ENCODE assay signal across 8 mouse cellular contexts in the genomic region with DNA sequence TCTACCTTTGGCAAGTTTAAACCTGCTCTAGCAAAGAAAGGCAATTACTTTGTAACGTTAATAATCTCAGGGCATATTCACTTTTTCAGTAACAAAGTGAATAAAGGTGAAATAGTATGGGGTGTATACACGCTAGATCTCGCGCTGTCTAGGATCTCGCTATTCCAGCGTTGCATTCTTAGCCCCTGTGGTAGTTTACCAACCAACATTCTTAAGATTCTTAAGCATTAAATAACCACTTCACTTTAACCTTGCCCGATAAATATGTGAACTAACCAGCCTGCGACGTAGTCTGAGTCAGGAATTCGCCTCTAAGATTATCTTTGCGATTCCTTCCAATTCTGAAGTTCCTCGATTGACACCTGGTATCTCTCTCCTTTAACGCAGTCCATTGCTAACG. TPM values are rescaled to one million over a fixed set of nuclear protein-coding genes. Genes with fewer than 3 reads are reported as not detected.
DNase-seq lines count a peak whose midpoint lies in the region; ATAC-seq and TF ChIP-seq lines count a peak whose summit lies in the region.

No protein-coding gene starts in this region.

- no peak for ATAC-seq in erythroblast, adult 5-6 weeks (replicated peaks; ENCODE audit: low FRiP score, poor library complexity, severe bottlenecking)
- ATAC-seq in forebrain, embryonic 12.5 days (ENCODE audit: low FRiP score) = no peak
- ATAC-seq in liver, embryonic 15.5 days (ENCODE audit: insufficient read depth) = no peak

- peaks cover 60% of the 10 kb centered on the region for H3K79me2 ChIP-seq in C2C12 (ENCODE audit: control insufficient read depth, insufficient read depth)

- DNase-seq in adrenal gland, adult (ENCODE audit: inconsistent age in 2 of 2, low spot score in 1 of 2) = no peak
- DNase-seq in cerebellum, adult 11 months = no peak
- no peak for DNase-seq in retina, postnatal 1 day

- peak overlapping the region; percentile 93 for H3K4me2 ChIP-seq in forebrain, embryonic 12.5 days
- H3K4me2 ChIP-seq in liver, embryonic 15.5 days = peak overlapping the region; percentile 99

- H3K4me1 ChIP-seq in erythroblast, embryonic 14.5 days (ENCODE audit: control insufficient read depth) = peaks cover 40% of the 10 kb centered on the region
- H3K4me1 ChIP-seq in forebrain, embryonic 12.5 days = peaks cover 39% of the 10 kb centered on the region
- H3K4me1 ChIP-seq in liver, embryonic 15.5 days (replicated peaks) = peaks cover 31% of the 10 kb centered on the region

- H3K27ac ChIP-seq in forebrain, embryonic 12.5 days = no peak overlapping the region
- no peak overlapping the region for H3K27ac ChIP-seq in liver, embryonic 15.5 days (replicated peaks)

- peak overlapping the region; percentile 90 for H3K4me3 ChIP-seq in erythroblast, embryonic 14.5 days (replicated peaks)
- peak overlapping the region; percentile 76 for H3K4me3 ChIP-seq in C2C12 (ENCODE audit: insufficient read depth, poor library complexity, severe bottlenecking)
- peak overlapping the region; percentile 86 for H3K4me3 ChIP-seq in forebrain, embryonic 12.5 days (replicated peaks)
- H3K4me3 ChIP-seq in liver, embryonic 15.5 days (replicated peaks) = peak overlapping the region; percentile 83

- peak overlapping the region; percentile 92 for H3ac ChIP-seq in C2C12 (ENCODE audit: control insufficient read depth, insufficient read length, low read depth)

- peaks cover 52% of the 10 kb centered on the region for H3K79me3 ChIP-seq in C2C12 (ENCODE audit: low read depth)

- TF ChIP-seq CTCF in C2C12 (IDR thresholded peaks at IDR 0.05; ENCODE audit: control insufficient read depth, insufficient read depth, insufficient read length) = no peak

- peaks cover 5% of the 10 kb centered on the region; the same call in 1 of the 2 replicates for H3K27me3 ChIP-seq in erythroblast, embryonic 14.5 days (ENCODE audit: control insufficient read depth)
- no peaks in the 10 kb centered on the region for H3K27me3 ChIP-seq in C2C12 (ENCODE audit: control insufficient read depth, insufficient read depth, insufficient read length)
- peaks cover 3% of the 10 kb centered on the region; the same call in 1 of the 2 replicates for H3K27me3 ChIP-seq in forebrain, embryonic 12.5 days
- H3K27me3 ChIP-seq in liver, embryonic 15.5 days = no peaks in the 10 kb centered on the region

- peaks cover 6% of the 10 kb centered on the region for H3K36me3 ChIP-seq in erythroblast, embryonic 14.5 days (ENCODE audit: control insufficient read depth)
- H3K36me3 ChIP-seq in C2C12 (ENCODE audit: control insufficient read depth, insufficient read depth) = no peaks in the 10 kb centered on the region
- no peaks in the 10 kb centered on the region for H3K36me3 ChIP-seq in forebrain, embryonic 12.5 days (replicated peaks)
- no peaks in the 10 kb centered on the region for H3K36me3 ChIP-seq in liver, embryonic 15.5 days (replicated peaks)

- H3K9me3 ChIP-seq in erythroblast, embryonic 14.5 days (ENCODE audit: control insufficient read depth, low read length) = no peaks in the 10 kb centered on the region
- no peaks in the 10 kb centered on the region for H3K9me3 ChIP-seq in forebrain, embryonic 12.5 days
- H3K9me3 ChIP-seq in liver, embryonic 15.5 days (replicated peaks) = no peaks in the 10 kb centered on the region

- peak overlapping the region; percentile 90 for H3K9ac ChIP-seq in forebrain, embryonic 12.5 days
- peak overlapping the region; percentile 75 for H3K9ac ChIP-seq in liver, embryonic 15.5 days

- WGBS in forebrain, embryonic 12.5 days = 2% methylated on average over 14 of the region's 14 CpGs
- WGBS in liver, embryonic 15.5 days (ENCODE audit: insufficient replicate concordance) = 2% methylated on average over 14 of the region's 14 CpGs

TF ChIP-seq in C2C12, 6 proteins besides CTCF, POLR2A, EP300 and RAD21:
- no peak for TF ChIP-seq FOSL1 (IDR thresholded peaks at IDR 0.05; ENCODE audit: insufficient read depth, low read length, poor library complexity, severe bottlenecking)

RNA-seq across cellular contexts. Expression of a gene that starts 1.1 kb away (rescaled TPM):
- 0.01 and 0.03 TPM in 2 replicates for polyA plus RNA-seq in erythroblast, embryonic 14.5 days (2012)
- total RNA-seq in erythroblast, adult 5-6 weeks (2015; ENCODE audit: low replicate concordance) = 1.2 and 2.5 TPM in 2 replicates
- 1.8 and 2.0 TPM in 2 replicates for total RNA-seq in erythroblast, adult 5-6 weeks (2017; ENCODE audit: low replicate concordance)
- polyA plus RNA-seq in C2C12 (2012; fragmentation: generic; extraction: Trizol) = 5.7 TPM
- polyA plus RNA-seq in forebrain, embryonic 12.5 days (2016; fragmentation: Nextera tagmentation; extraction: Ambion mirVana) = 12.7 and 12.8 TPM in 2 replicates
- polyA plus RNA-seq in liver, embryonic 15.5 days (2015; fragmentation: Nextera tagmentation; extraction: Ambion mirVana) = 2.8 and 3.1 TPM in 2 replicates

RNA-seq across cellular contexts. Expression of a gene that starts 44.0 kb away (rescaled TPM):
- polyA plus RNA-seq in erythroblast, embryonic 14.5 days (2012) = 0.01 TPM in 1 of 2 replicates, not detected in the other
- not detected in 2 replicates for total RNA-seq in erythroblast, adult 5-6 weeks (2015; ENCODE audit: low replicate concordance)
- total RNA-seq in erythroblast, adult 5-6 weeks (2017; ENCODE audit: low replicate concordance) = not detected in 2 replicates
- under 0.01 TPM for polyA plus RNA-seq in C2C12 (2012; fragmentation: generic; extraction: Trizol)
- 9.7 and 10.2 TPM in 2 replicates for polyA plus RNA-seq in forebrain, embryonic 12.5 days (2016; fragmentation: Nextera tagmentation; extraction: Ambion mirVana)
- polyA plus RNA-seq in liver, embryonic 15.5 days (2015; fragmentation: Nextera tagmentation; extraction: Ambion mirVana) = 0.05 and 0.07 TPM in 2 replicates
